In the genomic region with DNA sequence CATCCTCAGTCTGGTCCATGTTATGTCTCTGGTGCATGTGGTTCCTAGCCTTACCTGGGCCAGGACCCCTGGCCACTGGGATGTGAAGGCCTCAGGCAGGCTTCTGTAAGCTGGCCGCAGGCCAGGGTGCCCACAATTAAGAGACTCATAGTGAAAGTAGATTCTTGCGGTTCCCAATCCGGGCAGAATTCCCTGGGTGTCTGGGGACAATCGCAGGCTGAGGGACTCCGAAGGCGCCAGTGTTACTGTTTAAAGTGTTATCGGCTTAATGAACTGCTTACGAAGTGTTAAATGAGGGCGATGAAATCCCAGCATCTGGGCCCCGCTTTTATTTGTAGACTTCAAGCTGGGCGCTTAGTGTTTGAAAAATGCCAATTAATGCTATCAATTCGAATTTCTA, we compare ENCODE assay signal across 17 mouse cellular contexts.
DNase-seq lines count a peak whose midpoint lies in the region; ATAC-seq and TF ChIP-seq lines count a peak whose summit lies in the region.
"Had no signal": no experiment of that assay in that cellular context is flagged by ENCODE, and none has a peak within 500 bp of the region (broad histone marks: within the 10 kb centered on the region; RNA-seq: fewer than 3 reads in every experiment).

No protein-coding gene starts in this region.

- H3K27ac ChIP-seq in heart, embryonic 14.5 days (replicated peaks in 1 of 2; ENCODE audit: control insufficient read depth in 1 of 2, insufficient read depth in 1 of 2, low read depth in 2 of 2, low read length in 2 of 2), result no peak overlapping the region
- peak overlapping the region; percentile 67; the same call in 1 of the 2 replicates for H3K27ac ChIP-seq in midbrain, embryonic 10.5 days (replicated peaks)
- no peak overlapping the region for H3K27ac ChIP-seq in midbrain, postnatal 0 days (ENCODE audit: low read depth, low read length)
- peak overlapping the region; percentile 65 for H3K27ac ChIP-seq in forebrain, embryonic 13.5 days
- H3K27ac ChIP-seq: hindbrain, postnatal 0 days; liver, embryonic 15.5 days had no signal

- H3K9me3 ChIP-seq in heart, embryonic 14.5 days (ENCODE audit: control insufficient read depth, low read length), result no peaks in the 10 kb centered on the region
- H3K9me3 ChIP-seq in midbrain, embryonic 10.5 days (replicated peaks), result no peaks in the 10 kb centered on the region
- H3K9me3 ChIP-seq in midbrain, postnatal 0 days (ENCODE audit: low read length), result no peaks in the 10 kb centered on the region
- H3K9me3 ChIP-seq in forebrain, embryonic 13.5 days (replicated peaks), result no peaks in the 10 kb centered on the region
- H3K9me3 ChIP-seq: embryonic facial prominence, embryonic 13.5 days; G1E; liver, embryonic 15.5 days; megakaryocyte, embryonic 14.5 days had no signal

- no peak for ATAC-seq in heart, embryonic 14.5 days (ENCODE audit: insufficient number of reproducible peaks, insufficient read depth, low FRiP score, low read depth)
- ATAC-seq in midbrain, postnatal 0 days (ENCODE audit: low FRiP score), result no peak
- ATAC-seq in forebrain, embryonic 13.5 days, result 0 out of 2 replicates have a peak, but pooled peaks have one; percentile 34
- ATAC-seq: hindbrain, postnatal 0 days had no signal

- H3K4me3 ChIP-seq in heart, embryonic 14.5 days (ENCODE audit: control insufficient read depth in 1 of 2, insufficient read depth in 1 of 2, low read depth in 1 of 2, low read length in 2 of 2), result no peak overlapping the region
- 0 out of 2 replicates have a peak overlapping the region, but pooled peaks have one; percentile 11 for H3K4me3 ChIP-seq in midbrain, embryonic 10.5 days
- no peak overlapping the region for H3K4me3 ChIP-seq in midbrain, postnatal 0 days (ENCODE audit: low read depth, low read length)
- no peak overlapping the region for H3K4me3 ChIP-seq in forebrain, embryonic 13.5 days
- H3K4me3 ChIP-seq: embryonic facial prominence, embryonic 13.5 days; liver, embryonic 15.5 days; megakaryocyte, embryonic 14.5 days had no signal

- H3K4me2 ChIP-seq in heart, embryonic 14.5 days (ENCODE audit: low read length), result peak overlapping the region; percentile 3; the same call in 1 of the 2 replicates
- no peak overlapping the region for H3K4me2 ChIP-seq in midbrain, postnatal 0 days (ENCODE audit: low read depth, low read length, poor library complexity, severe bottlenecking)
- peak overlapping the region; percentile 32; the same call in 1 of the 2 replicates for H3K4me2 ChIP-seq in forebrain, embryonic 13.5 days
- H3K4me2 ChIP-seq: embryonic facial prominence, embryonic 13.5 days; liver, embryonic 15.5 days had no signal

- no peak for TF ChIP-seq CTCF in midbrain, postnatal 0 days (IDR thresholded peaks at IDR 0.05)

- H3K9ac ChIP-seq in heart, embryonic 14.5 days (ENCODE audit: low read length), result no peak overlapping the region
- no peak overlapping the region for H3K9ac ChIP-seq in midbrain, postnatal 0 days (replicated peaks; ENCODE audit: low read length, poor library complexity, severe bottlenecking)
- H3K9ac ChIP-seq in forebrain, embryonic 13.5 days, result no peak overlapping the region
- H3K9ac ChIP-seq: embryonic facial prominence, embryonic 13.5 days; liver, embryonic 15.5 days had no signal

- DNase-seq in heart, adult 11 months, result no peak
- no peak for DNase-seq in midbrain, embryonic 10.5 days (ENCODE audit: low spot score)
- no peak for DNase-seq in midbrain, postnatal 0 days (ENCODE audit: low spot score)
- DNase-seq in 3134 (ENCODE audit: extremely low read depth, insufficient read length, low spot score), result peak; percentile 46
- DNase-seq in cerebellum, adult 11 months, result no peak
- no peak for DNase-seq in spleen, adult 18-20 months
- DNase-seq: gastrocnemius, postnatal 36 days; heart, postnatal 14 days; kidney, adult 2 months; right cerebral cortex, postnatal 25 days had no signal

- WGBS in heart, embryonic 14.5 days, result 34% methylated on average over 12 of the region's 12 CpGs
- WGBS in midbrain, embryonic 10.5 days, result 46% methylated on average over 12 of the region's 12 CpGs
- 30% methylated on average over 12 of the region's 12 CpGs for WGBS in midbrain, postnatal 0 days
- 4% methylated on average over 12 of the region's 12 CpGs for WGBS in forebrain, embryonic 13.5 days

- H3K4me1 ChIP-seq in heart, embryonic 14.5 days (ENCODE audit: control insufficient read depth in 2 of 2, insufficient read depth in 2 of 2, low read length in 2 of 2), result peaks cover 7 to 17% of the 10 kb centered on the region in 2 experiments; a peak in 2 of 4 replicates
- H3K4me1 ChIP-seq in midbrain, embryonic 10.5 days, result peaks cover 78% of the 10 kb centered on the region
- no peaks in the 10 kb centered on the region for H3K4me1 ChIP-seq in midbrain, postnatal 0 days (ENCODE audit: insufficient read depth, low read length)
- H3K4me1 ChIP-seq in forebrain, embryonic 13.5 days, result peaks cover 65% of the 10 kb centered on the region
- H3K4me1 ChIP-seq: megakaryocyte, embryonic 14.5 days had no signal

- no peaks in the 10 kb centered on the region for H3K27me3 ChIP-seq in heart, embryonic 14.5 days (ENCODE audit: control insufficient read depth, insufficient read depth, low read length)
- H3K27me3 ChIP-seq in midbrain, embryonic 10.5 days (ENCODE audit: low read depth, poor library complexity, severe bottlenecking), result peaks cover 76% of the 10 kb centered on the region
- H3K27me3 ChIP-seq in midbrain, postnatal 0 days (ENCODE audit: insufficient read depth, low read length), result no peaks in the 10 kb centered on the region
- peaks cover 18% of the 10 kb centered on the region; the same call in 1 of the 2 replicates for H3K27me3 ChIP-seq in forebrain, embryonic 13.5 days
- H3K27me3 ChIP-seq: embryonic facial prominence, embryonic 13.5 days; liver, embryonic 15.5 days had no signal

- no peaks in the 10 kb centered on the region for H3K36me3 ChIP-seq in heart, embryonic 14.5 days (ENCODE audit: control insufficient read depth, insufficient read depth, low read length)
- no peaks in the 10 kb centered on the region for H3K36me3 ChIP-seq in midbrain, embryonic 10.5 days
- no peaks in the 10 kb centered on the region for H3K36me3 ChIP-seq in midbrain, postnatal 0 days (ENCODE audit: insufficient read depth, low read length)
- H3K36me3 ChIP-seq in forebrain, embryonic 13.5 days (ENCODE audit: poor library complexity, severe bottlenecking), result no peaks in the 10 kb centered on the region
- H3K36me3 ChIP-seq: embryonic facial prominence, embryonic 13.5 days; G1E; liver, embryonic 15.5 days had no signal

Comparison
In these comparisons a context has a peak if more than half of its experiments do, and no peak if none do; other contexts are left out.
1. H3K27ac ChIP-seq: peak in midbrain, embryonic 10.5 days (single experiment) and forebrain, embryonic 13.5 days (single experiment); none in heart, embryonic 14.5 days (0 of 2) and midbrain, postnatal 0 days (single experiment).